ENCODE assay signal across 15 mouse cellular contexts in the genomic region with DNA sequence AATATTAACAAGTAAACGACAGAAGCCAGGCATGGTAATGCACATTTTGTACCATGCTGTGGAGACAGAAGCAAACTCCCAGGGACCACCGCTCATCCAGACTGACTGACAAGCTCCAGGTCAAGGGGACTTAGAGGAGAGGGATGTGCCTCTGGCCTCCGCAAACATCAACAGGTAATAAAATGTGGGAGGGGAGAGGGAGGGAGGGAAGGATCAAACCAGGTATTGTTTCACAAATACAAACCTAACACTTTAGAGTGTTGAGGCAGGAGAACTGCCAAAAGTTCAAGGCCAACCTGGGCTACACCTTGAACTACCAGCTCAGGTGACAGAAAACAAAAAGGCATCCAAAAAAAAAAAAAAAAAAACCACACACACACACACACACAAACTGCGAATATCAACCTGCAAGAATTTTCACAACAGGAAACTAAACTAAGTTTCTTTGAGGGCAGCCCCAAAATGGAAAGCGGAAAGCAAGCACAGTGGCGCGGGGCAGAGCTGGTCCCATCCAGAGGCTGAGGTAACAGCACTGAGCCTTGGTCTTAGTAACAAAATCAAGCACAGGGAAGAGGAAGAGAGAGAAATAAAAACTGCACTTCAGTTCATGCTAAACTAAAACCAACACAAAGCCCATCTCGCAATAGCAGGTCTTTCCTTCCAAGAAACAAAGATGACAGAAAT. TPM values are rescaled to one million over a fixed set of nuclear protein-coding genes. Genes with fewer than 3 reads are reported as not detected.
DNase-seq lines count a peak whose midpoint lies in the region; ATAC-seq and TF ChIP-seq lines count a peak whose summit lies in the region.
"Had no signal": no experiment of that assay in that cellular context is flagged by ENCODE, and none has a peak within 500 bp of the region (broad histone marks: within the 10 kb centered on the region; RNA-seq: fewer than 3 reads in every experiment).

No protein-coding gene starts in this region.

- H3K27me3 ChIP-seq in intestine, embryonic 15.5 days (replicated peaks) = no peaks in the 10 kb centered on the region
- H3K27me3 ChIP-seq in limb, embryonic 10.5 days (ENCODE audit: low read depth, poor library complexity, severe bottlenecking) = no peaks in the 10 kb centered on the region
- no peaks in the 10 kb centered on the region for H3K27me3 ChIP-seq in lung, postnatal 0 days (replicated peaks; ENCODE audit: insufficient read depth, low read length)
- H3K27me3 ChIP-seq: embryonic facial prominence, embryonic 13.5 days; limb, embryonic 15.5 days; midbrain, embryonic 13.5 days had no signal

- H3K4me2 ChIP-seq in intestine, embryonic 15.5 days (replicated peaks) = 0 out of 2 replicates have a peak overlapping the region, but pooled peaks have one; percentile 6
- H3K4me2 ChIP-seq in lung, postnatal 0 days (replicated peaks; ENCODE audit: low read depth, low read length) = no peak overlapping the region
- H3K4me2 ChIP-seq: embryonic facial prominence, embryonic 13.5 days; limb, embryonic 15.5 days; midbrain, embryonic 13.5 days had no signal

- no peak overlapping the region for H3K4me3 ChIP-seq in gastrocnemius, adult 2 months
- H3K4me3 ChIP-seq in intestine, embryonic 15.5 days (replicated peaks) = no peak overlapping the region
- no peak overlapping the region for H3K4me3 ChIP-seq in limb, embryonic 10.5 days
- H3K4me3 ChIP-seq in lung, postnatal 0 days (ENCODE audit: low read depth, low read length) = no peak overlapping the region
- H3K4me3 ChIP-seq: embryonic facial prominence, embryonic 13.5 days; limb, embryonic 15.5 days; midbrain, embryonic 13.5 days had no signal

- TF ChIP-seq CTCF in gastrocnemius, adult 2 months (IDR thresholded peaks at IDR 0.05) = no peak
- no peak for TF ChIP-seq CTCF in lung, postnatal 0 days (IDR thresholded peaks at IDR 0.05)

- no peak for DNase-seq in gastrocnemius, adult 2 months
- no peak for DNase-seq in gastrocnemius, postnatal 36 days
- peak; percentile 54 for DNase-seq in thymus, postnatal 0 days (ENCODE audit: low spot score)
- DNase-seq in limb, embryonic 10.5 days (ENCODE audit: low spot score) = no peak
- DNase-seq in neural tube, embryonic 10.5 days (ENCODE audit: extremely low spot score, low spot score) = no peak
- DNase-seq in lung, postnatal 0 days (ENCODE audit: low spot score) = no peak
- DNase-seq: adrenal gland, adult 2 months; cerebellum, postnatal 36 days; lung, postnatal 10 days had no signal

- peak; percentile 33 for ATAC-seq in CD4-positive, CD25-positive, alpha-beta regulatory T cell, adult 4 months
- no peak for ATAC-seq in intestine, embryonic 15.5 days
- no peak for ATAC-seq in lung, postnatal 0 days
- ATAC-seq: hindbrain, embryonic 16.5 days; midbrain, embryonic 13.5 days had no signal

- H3K27ac ChIP-seq in gastrocnemius, adult 2 months = peak overlapping the region; percentile 54
- H3K27ac ChIP-seq in intestine, embryonic 15.5 days = no peak overlapping the region
- H3K27ac ChIP-seq in limb, embryonic 10.5 days = no peak overlapping the region
- no peak overlapping the region for H3K27ac ChIP-seq in lung, postnatal 0 days (ENCODE audit: low read length)
- H3K27ac ChIP-seq: embryonic facial prominence, embryonic 13.5 days; limb, embryonic 15.5 days had no signal

- peaks cover 34% of the 10 kb centered on the region for H3K4me1 ChIP-seq in intestine, embryonic 15.5 days (replicated peaks)
- H3K4me1 ChIP-seq in limb, embryonic 10.5 days = peaks cover 6% of the 10 kb centered on the region; the same call in 1 of the 2 replicates
- H3K4me1 ChIP-seq in lung, postnatal 0 days (ENCODE audit: insufficient read depth, low read depth, low read length) = peaks cover 23% of the 10 kb centered on the region

- H3K9me3 ChIP-seq in intestine, embryonic 15.5 days = no peaks in the 10 kb centered on the region
- no peaks in the 10 kb centered on the region for H3K9me3 ChIP-seq in limb, embryonic 10.5 days (replicated peaks)
- no peaks in the 10 kb centered on the region for H3K9me3 ChIP-seq in lung, postnatal 0 days (ENCODE audit: low read length)
- H3K9me3 ChIP-seq: embryonic facial prominence, embryonic 13.5 days; limb, embryonic 15.5 days; midbrain, embryonic 13.5 days had no signal

- intact Hi-C loops in gastrocnemius, adult 2 months (cut with DNase I) = loop anchor here (5.0 kb wide), 1 partner anchor 51 kb away; no protein-coding TSS in a partner anchor
- intact Hi-C loops in gastrocnemius, postnatal 36 days (cut with DNase I) = loop anchor here (5.0 kb wide), 1 partner anchor 51 kb away; no protein-coding TSS in a partner anchor

- H3K9ac ChIP-seq in intestine, embryonic 15.5 days = no peak overlapping the region
- H3K9ac ChIP-seq in lung, postnatal 0 days (replicated peaks; ENCODE audit: low read depth) = no peak overlapping the region
- H3K9ac ChIP-seq: embryonic facial prominence, embryonic 13.5 days; limb, embryonic 15.5 days; midbrain, embryonic 13.5 days had no signal

- TF ChIP-seq EP300 in lung, postnatal 0 days (IDR thresholded peaks at IDR 0.05) = no peak

- no peaks in the 10 kb centered on the region for H3K36me3 ChIP-seq in intestine, embryonic 15.5 days
- no peaks in the 10 kb centered on the region for H3K36me3 ChIP-seq in limb, embryonic 10.5 days
- H3K36me3 ChIP-seq in lung, postnatal 0 days (ENCODE audit: insufficient read depth, low read length) = no peaks in the 10 kb centered on the region
- H3K36me3 ChIP-seq: embryonic facial prominence, embryonic 13.5 days; limb, embryonic 15.5 days; midbrain, embryonic 13.5 days had no signal

- 59% methylated on average over 8 of the region's 8 CpGs for WGBS in intestine, embryonic 15.5 days
- 71% methylated on average over 8 of the region's 8 CpGs for WGBS in limb, embryonic 10.5 days
- 80% methylated on average over 8 of the region's 8 CpGs for WGBS in lung, postnatal 0 days

RNA-seq across cellular contexts. Expression of a gene that starts 55.4 kb away (rescaled TPM):
- 10 to 100 TPM; 60.3 to 62.1 TPM for total RNA-seq in gastrocnemius, adult 2 months (2021)
- total RNA-seq in gastrocnemius, postnatal 36 days (2021) = 10 to 100 TPM; 47.4 to 55.4 TPM
- polyA plus RNA-seq in CD4-positive, CD25-positive, alpha-beta regulatory T cell, adult 4 months (2017; shearing (Covaris generic)) = 10 to 100 TPM; 79.7 to 84.1 TPM
- 50.9 and 53.9 TPM in 2 replicates for polyA plus RNA-seq in intestine, embryonic 15.5 days (2015; fragmentation: Nextera tagmentation; extraction: Ambion mirVana)
- polyA plus RNA-seq in thymus, postnatal 0 days (2015; fragmentation: Nextera tagmentation; extraction: Ambion mirVana) = 51.4 and 78.6 TPM in 2 replicates
- 54.8 and 63.9 TPM in 2 replicates for polyA plus RNA-seq in limb, embryonic 10.5 days (2016; fragmentation: Nextera tagmentation; extraction: Ambion mirVana)
- 46.5 and 60.1 TPM in 2 replicates for polyA plus RNA-seq in lung, postnatal 0 days (2015; fragmentation: Nextera tagmentation; extraction: Ambion mirVana)
